Mouse (Mus musculus) kidney, embryonic 16.5 days (tissue): Measurements from ENCODE around the gene Smyd4. TPM values are rescaled to one million over a fixed set of nuclear protein-coding genes. Genes with fewer than 3 reads are reported as not detected.

Source experiments
- ATAC-seq: fragments of 200-750 bp; cut with Nextera tagmentation; 2 replicates; pipeline ENCODE4 v1.8.0; 2017; ENCODE audit warnings: moderate TSS enrichment; ENCODE audit not compliant: low FRiP score, low TSS enrichment
- H3K27ac ChIP-seq: fragments of 300-500 bp; sonication (generic); 2 replicates; pipeline ENCODE4 v1.5.1; 2014; ENCODE audit warnings: low read length
- H3K27me3 ChIP-seq: fragments of 300-500 bp; sonication (generic); 2 replicates; pipeline ENCODE4 v1.6.1; 2014; ENCODE audit warnings: low read length, control low read depth, mixed read lengths; ENCODE audit not compliant: insufficient read depth
- H3K36me3 ChIP-seq: fragments of 300-500 bp; sonication (generic); 2 replicates; pipeline ENCODE4 v1.6.1; 2014; ENCODE audit warnings: low read length, control low read depth, mixed read lengths; ENCODE audit not compliant: insufficient read depth
- H3K4me1 ChIP-seq: fragments of 300-500 bp; sonication (generic); 2 replicates; pipeline ENCODE4 v1.6.1; 2014; ENCODE audit warnings: low read length, control low read depth, mixed read lengths; ENCODE audit not compliant: insufficient read depth
- H3K4me2 ChIP-seq: fragments of 300-500 bp; sonication (generic); replicated peaks from 2 replicates; pipeline ENCODE4 v1.6.1; 2014; ENCODE audit warnings: low read depth, low read length
- H3K4me3 ChIP-seq: fragments of 300-500 bp; sonication (generic); 2 replicates; pipeline ENCODE4 v1.5.1; 2014; ENCODE audit warnings: mild to moderate bottlenecking, low read length
- H3K9ac ChIP-seq: fragments of 300-500 bp; sonication (generic); replicated peaks from 2 replicates; pipeline ENCODE4 v1.6.1; 2014; ENCODE audit warnings: low read length
- H3K9me3 ChIP-seq: fragments of 300-500 bp; sonication (generic); 2 replicates; pipeline ENCODE4 v1.6.1; 2016; ENCODE audit warnings: low read length, control low read depth
- WGBS: fragments of 180-500 bp; shearing (Covaris S2); extraction: QIAGEN DNeasy Blood & Tissue Kit; methylation state at CpG from one replicate; pipeline ENCODE4 v1.1.7; 2014; 5-methylcytosine and 5-hydroxymethylcytosine counted together
- polyA plus RNA-seq: library from polyadenylated mRNA; unstranded; fragments of >200 nt; fragmentation: Nextera tagmentation; extraction: Ambion mirVana; gene quantifications from 2 replicates; pipeline ENCODE4 v1.2.1, GENCODE M21; 2015

Smyd4 gene
- polyA plus RNA-seq, 1 experiment from 2014 or later = 14.9 TPM

- H3K4me3 ChIP-seq = no peak overlapping the region
- no peak for ATAC-seq
- H3K27ac ChIP-seq = no peak overlapping the region
- WGBS = 68% methylated on average over 4 of the region's 4 CpGs
- H3K27me3 ChIP-seq = no peaks in the 10 kb centered on the region
- no peaks in the 10 kb centered on the region for H3K9me3 ChIP-seq
- no peak overlapping the region for H3K4me2 ChIP-seq
- H3K36me3 ChIP-seq = no peaks in the 10 kb centered on the region
- no peak overlapping the region for H3K9ac ChIP-seq
- H3K4me1 ChIP-seq = peaks cover 7% of the 10 kb centered on the region; the same call in 1 of the 2 replicates
Observed at GRCm38 (mm10) chr11:75406104-75406503, 57.9 kb downstream of the Smyd4 start.

- no peak overlapping the region for H3K4me3 ChIP-seq
- no peaks in the 10 kb centered on the region for H3K9me3 ChIP-seq
- 42% methylated on average over 3 of the region's 3 CpGs for WGBS
- H3K9ac ChIP-seq = no peak overlapping the region
- H3K36me3 ChIP-seq = no peaks in the 10 kb centered on the region
- H3K27me3 ChIP-seq = no peaks in the 10 kb centered on the region
- peaks cover 7% of the 10 kb centered on the region; the same call in 1 of the 2 replicates for H3K4me1 ChIP-seq
- no peak for ATAC-seq
- no peak overlapping the region for H3K27ac ChIP-seq
- no peak overlapping the region for H3K4me2 ChIP-seq
Observed at GRCm38 (mm10) chr11:75406865-75407264, 58.6 kb downstream of the Smyd4 start.

GRCm38 (mm10) chr11:75409679-75410575 lies 61.7 kb downstream of the Smyd4 start:
- Histone ChIP-seq H3K4me2 (no peak overlapping the region), H3K9ac (no peak overlapping the region), H3K27ac (peak overlapping the region; percentile 66), H3K4me1 (peaks cover 7% of the 10 kb centered on the region; the same call in 1 of the 2 replicates), H3K4me3 (no peak overlapping the region), H3K27me3 (no peaks in the 10 kb centered on the region), H3K9me3 (no peaks in the 10 kb centered on the region), H3K36me3 (peaks cover 5% of the 10 kb centered on the region; the same call in 1 of the 2 replicates)
- WGBS = 56% methylated on average over 17 of the region's 17 CpGs
- ATAC-seq = 0 out of 2 replicates have a peak, but pooled peaks have one; percentile 39

- H3K4me1 ChIP-seq = peaks cover 7% of the 10 kb centered on the region; the same call in 1 of the 2 replicates
- WGBS = 86% methylated on average over 7 of the region's 7 CpGs
Observed at GRCm38 (mm10) chr11:75410591-75410990, 62.4 kb downstream of the Smyd4 start.

GRCm38 (mm10) chr11:75415096-75415495 lies 66.9 kb downstream of the Smyd4 start:
- Histone ChIP-seq H3K27me3 (no peaks in the 10 kb centered on the region), H3K4me1 (0 out of 2 replicates have a peak, but pooled peaks cover under 1% of the 10 kb centered on the region), H3K4me3 (no peak overlapping the region), H3K36me3 (peaks cover 5% of the 10 kb centered on the region; the same call in 1 of the 2 replicates), H3K9ac (no peak overlapping the region), H3K4me2 (no peak overlapping the region), H3K27ac (no peak overlapping the region), H3K9me3 (no peaks in the 10 kb centered on the region)
- no peak for ATAC-seq
- WGBS = 67% methylated on average over 7 of the region's 7 CpGs

More at GRCm38 (mm10) chr11:75410591-75410990, 62.4 kb downstream of the Smyd4 start:
- Histone ChIP-seq H3K27ac (peak overlapping the region; percentile 66; the same call in 1 of the 2 replicates), H3K4me2 (no peak overlapping the region), H3K27me3 (no peaks in the 10 kb centered on the region), H3K4me3 (no peak overlapping the region), H3K9me3 (no peaks in the 10 kb centered on the region), H3K36me3 (peaks cover 5% of the 10 kb centered on the region; the same call in 1 of the 2 replicates), H3K9ac (no peak overlapping the region)
- 0 out of 2 replicates have a peak, but pooled peaks have one; percentile 4 for ATAC-seq

GRCm38 (mm10) chr11:75415994-75416393 lies 67.8 kb downstream of the Smyd4 start:
- no peak for ATAC-seq
- Histone ChIP-seq H3K9me3 (no peaks in the 10 kb centered on the region), H3K4me1 (peaks cover 6% of the 10 kb centered on the region; the same call in 1 of the 2 replicates), H3K9ac (no peak overlapping the region), H3K27ac (no peak overlapping the region), H3K27me3 (no peaks in the 10 kb centered on the region), H3K36me3 (peaks cover 5% of the 10 kb centered on the region; the same call in 1 of the 2 replicates), H3K4me3 (no peak overlapping the region), H3K4me2 (no peak overlapping the region)
- WGBS = 87% methylated on average over 13 of the region's 13 CpGs

- no peak for ATAC-seq
- WGBS = 80% methylated on average over 7 of the region's 7 CpGs
Observed at GRCm38 (mm10) chr11:75420037-75420436, 71.8 kb downstream of the Smyd4 start.

GRCm38 (mm10) chr11:75420810-75421374 lies 72.7 kb downstream of the Smyd4 start:
- no peak overlapping the region for H3K4me3 ChIP-seq
- no peaks in the 10 kb centered on the region for H3K9me3 ChIP-seq
- no peak overlapping the region for H3K27ac ChIP-seq
- H3K9ac ChIP-seq = peak overlapping the region; percentile 70; the same call in 1 of the 2 replicates
- no peak for ATAC-seq
- H3K4me1 ChIP-seq = peaks cover 20% of the 10 kb centered on the region
- 41% methylated on average over 5 of the region's 5 CpGs for WGBS
- H3K27me3 ChIP-seq = no peaks in the 10 kb centered on the region
- H3K36me3 ChIP-seq = no peaks in the 10 kb centered on the region
- peak overlapping the region; percentile 62 for H3K4me2 ChIP-seq

More at GRCm38 (mm10) chr11:75420037-75420436, 71.8 kb downstream of the Smyd4 start:
- Histone ChIP-seq H3K9ac (no peak overlapping the region), H3K27ac (no peak overlapping the region), H3K36me3 (no peaks in the 10 kb centered on the region), H3K9me3 (no peaks in the 10 kb centered on the region), H3K27me3 (no peaks in the 10 kb centered on the region), H3K4me3 (no peak overlapping the region), H3K4me1 (peaks cover 20% of the 10 kb centered on the region), H3K4me2 (no peak overlapping the region)

GRCm38 (mm10) chr11:75421375-75422012 lies 73.3 kb downstream of the Smyd4 start:
- H3K9me3 ChIP-seq = no peaks in the 10 kb centered on the region
- peak overlapping the region; percentile 51 for H3K4me3 ChIP-seq
- peaks cover 20% of the 10 kb centered on the region for H3K4me1 ChIP-seq
- H3K27ac ChIP-seq = no peak overlapping the region
- H3K36me3 ChIP-seq = no peaks in the 10 kb centered on the region
- no peaks in the 10 kb centered on the region for H3K27me3 ChIP-seq
- 38% methylated on average over 6 of the region's 6 CpGs for WGBS
- peak overlapping the region; percentile 62 for H3K4me2 ChIP-seq
- H3K9ac ChIP-seq = peak overlapping the region; percentile 70
- peak; percentile 44; the same call in 1 of the 2 replicates for ATAC-seq
